Mouse (Mus musculus): Measurements from ENCODE around the gene Ppp1r12c. TPM values are rescaled to one million over a fixed set of nuclear protein-coding genes. Genes with fewer than 3 reads are reported as not detected.
A peak's percentile ranks its signal among the peaks of the same experiment; 100 is the strongest.

Gene Ppp1r12c
- polyA plus RNA-seq, 1 experiment from 2014 or later, result 40.9 TPM

GRCm38 (mm10) chr7:4492284-4493224 is 8.9 kb downstream of the Ppp1r12c start:
- WGBS, result 76% methylated on average over 13 of the region's 13 CpGs
- Histone ChIP-seq H3K9ac (ENCODE audit: low read length) (no peak overlapping the region), H3K27me3 (ENCODE audit: control insufficient read depth, insufficient read depth, low read length) (no peaks in the 10 kb centered on the region), H3K36me3 (ENCODE audit: control insufficient read depth, insufficient read depth, low read length) (peaks cover 6% of the 10 kb centered on the region), H3K4me2 (ENCODE audit: low read depth, severe bottlenecking) (no peak overlapping the region), H3K4me3 (ENCODE audit: low read depth, low read length) (no peak overlapping the region), H3K4me1 (ENCODE audit: control insufficient read depth, insufficient read depth, low read length) (no peaks in the 10 kb centered on the region), H3K9me3 (ENCODE audit: control insufficient read depth, low read length) (no peaks in the 10 kb centered on the region), H3K27ac (replicated peaks; ENCODE audit: low read depth, low read length) (no peak overlapping the region)
- DNase-seq (ENCODE audit: low spot score) (no peak), ATAC-seq (ENCODE audit: insufficient number of reproducible peaks, low FRiP score, low TSS enrichment, low read depth) (peak; percentile 35; the same call in 1 of the 2 replicates)

- Histone ChIP-seq H3K4me3 (ENCODE audit: low read depth, low read length) (no peak overlapping the region), H3K4me2 (ENCODE audit: low read depth, severe bottlenecking) (no peak overlapping the region), H3K36me3 (ENCODE audit: control insufficient read depth, insufficient read depth, low read length) (peaks cover 3% of the 10 kb centered on the region), H3K9ac (ENCODE audit: low read length) (no peak overlapping the region), H3K9me3 (ENCODE audit: control insufficient read depth, low read length) (no peaks in the 10 kb centered on the region), H3K27me3 (ENCODE audit: control insufficient read depth, insufficient read depth, low read length) (no peaks in the 10 kb centered on the region), H3K27ac (replicated peaks; ENCODE audit: low read depth, low read length) (no peak overlapping the region), H3K4me1 (ENCODE audit: control insufficient read depth, insufficient read depth, low read length) (no peaks in the 10 kb centered on the region)
- 90% methylated on average over 6 of the region's 6 CpGs for WGBS
- DNase-seq (ENCODE audit: low spot score) (no peak), ATAC-seq (ENCODE audit: insufficient number of reproducible peaks, low FRiP score, low TSS enrichment, low read depth) (no peak)
These were observed 10.2 kb downstream of the Ppp1r12c start for GRCm38 (mm10) chr7:4491308-4491707.

GRCm38 (mm10) chr7:4482281-4482680 is 19.2 kb downstream of the Ppp1r12c start:
- ATAC-seq (ENCODE audit: insufficient number of reproducible peaks, low FRiP score, low TSS enrichment, low read depth), result no peak
- H3K9me3 ChIP-seq (ENCODE audit: control insufficient read depth, low read length), result no peaks in the 10 kb centered on the region
- DNase-seq (ENCODE audit: low spot score), result no peak
- H3K27me3 ChIP-seq (ENCODE audit: control insufficient read depth, insufficient read depth, low read length), result no peaks in the 10 kb centered on the region
- peaks cover 6% of the 10 kb centered on the region; the same call in 1 of the 2 replicates for H3K4me1 ChIP-seq (ENCODE audit: control insufficient read depth, insufficient read depth, low read length)
- 87% methylated on average over 12 of the region's 12 CpGs for WGBS
- H3K4me3 ChIP-seq (ENCODE audit: low read depth, low read length), result no peak overlapping the region
- H3K4me2 ChIP-seq (ENCODE audit: low read depth, severe bottlenecking), result no peak overlapping the region
- no peak overlapping the region for H3K27ac ChIP-seq (replicated peaks; ENCODE audit: low read depth, low read length)
- H3K36me3 ChIP-seq (ENCODE audit: control insufficient read depth, insufficient read depth, low read length), result peaks cover 22% of the 10 kb centered on the region
- H3K9ac ChIP-seq (ENCODE audit: low read length), result no peak overlapping the region

GRCm38 (mm10) chr7:4479674-4480073 is 21.8 kb downstream of the Ppp1r12c start:
- peak; percentile 61 for DNase-seq (ENCODE audit: low spot score)
- 0 out of 2 replicates have a peak, but pooled peaks cover 2% of the 10 kb centered on the region for H3K27me3 ChIP-seq (ENCODE audit: control insufficient read depth, insufficient read depth, low read length)
- no peak overlapping the region for H3K4me2 ChIP-seq (ENCODE audit: low read depth, severe bottlenecking)
- peaks cover 18% of the 10 kb centered on the region for H3K36me3 ChIP-seq (ENCODE audit: control insufficient read depth, insufficient read depth, low read length)
- H3K4me3 ChIP-seq (ENCODE audit: low read depth, low read length), result no peak overlapping the region
- H3K27ac ChIP-seq (replicated peaks; ENCODE audit: low read depth, low read length), result no peak overlapping the region
- peaks cover 6% of the 10 kb centered on the region; the same call in 1 of the 2 replicates for H3K4me1 ChIP-seq (ENCODE audit: control insufficient read depth, insufficient read depth, low read length)
- WGBS, result 25% methylated on average over 6 of the region's 6 CpGs
- H3K9me3 ChIP-seq (ENCODE audit: control insufficient read depth, low read length), result no peaks in the 10 kb centered on the region
- ATAC-seq (ENCODE audit: insufficient number of reproducible peaks, low FRiP score, low TSS enrichment, low read depth), result no peak
- H3K9ac ChIP-seq (ENCODE audit: low read length), result no peak overlapping the region

GRCm38 (mm10) chr7:4478796-4479291 is 22.6 kb downstream of the Ppp1r12c start:
- H3K4me1 ChIP-seq (ENCODE audit: control insufficient read depth, insufficient read depth, low read length), result peaks cover 6% of the 10 kb centered on the region; the same call in 1 of the 2 replicates
- DNase-seq (ENCODE audit: low spot score) (peak; percentile 32), ATAC-seq (ENCODE audit: insufficient number of reproducible peaks, low FRiP score, low TSS enrichment, low read depth) (no peak)
- 1% methylated on average over 16 of the region's 16 CpGs for WGBS
- H3K9me3 ChIP-seq (ENCODE audit: control insufficient read depth, low read length), result no peaks in the 10 kb centered on the region
- peak overlapping the region; percentile 47 for H3K4me3 ChIP-seq (ENCODE audit: low read depth, low read length)
- peak overlapping the region; percentile 72 for H3K9ac ChIP-seq (ENCODE audit: low read length)
- H3K27me3 ChIP-seq (ENCODE audit: control insufficient read depth, insufficient read depth, low read length), result peaks cover 4% of the 10 kb centered on the region; the same call in 1 of the 2 replicates
- peak overlapping the region; percentile 74 for H3K4me2 ChIP-seq (ENCODE audit: low read depth, severe bottlenecking)
- peaks cover 11% of the 10 kb centered on the region for H3K36me3 ChIP-seq (ENCODE audit: control insufficient read depth, insufficient read depth, low read length)
- H3K27ac ChIP-seq (replicated peaks; ENCODE audit: low read depth, low read length), result peak overlapping the region; percentile 68

GRCm38 (mm10) chr7:4478021-4478795 is 23.3 kb downstream of the Ppp1r12c start:
- H3K9ac ChIP-seq (ENCODE audit: low read length), result peak overlapping the region; percentile 72
- peak overlapping the region; percentile 74 for H3K4me2 ChIP-seq (ENCODE audit: low read depth, severe bottlenecking)
- H3K27me3 ChIP-seq (ENCODE audit: control insufficient read depth, insufficient read depth, low read length), result peaks cover 7% of the 10 kb centered on the region
- ATAC-seq (ENCODE audit: insufficient number of reproducible peaks, low FRiP score, low TSS enrichment, low read depth) (peak; percentile 95), DNase-seq (ENCODE audit: low spot score) (peak; percentile 88)
- H3K36me3 ChIP-seq (ENCODE audit: control insufficient read depth, insufficient read depth, low read length), result peaks cover 8% of the 10 kb centered on the region
- H3K4me1 ChIP-seq (ENCODE audit: control insufficient read depth, insufficient read depth, low read length), result peaks cover 6% of the 10 kb centered on the region; the same call in 1 of the 2 replicates
- no peaks in the 10 kb centered on the region for H3K9me3 ChIP-seq (ENCODE audit: control insufficient read depth, low read length)
- H3K27ac ChIP-seq (replicated peaks; ENCODE audit: low read depth, low read length), result peak overlapping the region; percentile 90
- WGBS, result under 1% methylated on average over 39 of the region's 39 CpGs
- peak overlapping the region; percentile 47 for H3K4me3 ChIP-seq (ENCODE audit: low read depth, low read length)

- Histone ChIP-seq H3K4me1 (ENCODE audit: control insufficient read depth, insufficient read depth, low read length) (peaks cover 9% of the 10 kb centered on the region), H3K4me2 (ENCODE audit: low read depth, severe bottlenecking) (no peak overlapping the region), H3K27me3 (ENCODE audit: control insufficient read depth, insufficient read depth, low read length) (peaks cover 35% of the 10 kb centered on the region), H3K36me3 (ENCODE audit: control insufficient read depth, insufficient read depth, low read length) (no peaks in the 10 kb centered on the region), H3K9ac (ENCODE audit: low read length) (no peak overlapping the region), H3K9me3 (ENCODE audit: control insufficient read depth, low read length) (no peaks in the 10 kb centered on the region), H3K4me3 (ENCODE audit: low read depth, low read length) (no peak overlapping the region), H3K27ac (replicated peaks; ENCODE audit: low read depth, low read length) (no peak overlapping the region)
- DNase-seq (ENCODE audit: low spot score), result no peak
- ATAC-seq (ENCODE audit: insufficient number of reproducible peaks, low FRiP score, low TSS enrichment, low read depth), result no peak
- 6% methylated on average over 18 of the region's 19 CpGs for WGBS
These were observed 27.5 kb downstream of the Ppp1r12c start for GRCm38 (mm10) chr7:4473940-4474339.

GRCm38 (mm10) chr7:4471179-4471555 is 30.3 kb downstream of the Ppp1r12c start:
- under 1% methylated on average over 24 of the region's 24 CpGs for WGBS
- ATAC-seq (ENCODE audit: insufficient number of reproducible peaks, low FRiP score, low TSS enrichment, low read depth) (peak; percentile 70; the same call in 1 of the 2 replicates), DNase-seq (ENCODE audit: low spot score) (peak; percentile 85)
- Histone ChIP-seq H3K36me3 (ENCODE audit: control insufficient read depth, insufficient read depth, low read length) (no peaks in the 10 kb centered on the region), H3K9me3 (ENCODE audit: control insufficient read depth, low read length) (no peaks in the 10 kb centered on the region), H3K9ac (ENCODE audit: low read length) (peak overlapping the region; percentile 22; the same call in 1 of the 2 replicates), H3K27me3 (ENCODE audit: control insufficient read depth, insufficient read depth, low read length) (peaks cover 35% of the 10 kb centered on the region), H3K4me3 (ENCODE audit: low read depth, low read length) (peak overlapping the region; percentile 23), H3K4me2 (ENCODE audit: low read depth, severe bottlenecking) (peak overlapping the region; percentile 54), H3K27ac (replicated peaks; ENCODE audit: low read depth, low read length) (no peak overlapping the region), H3K4me1 (ENCODE audit: control insufficient read depth, insufficient read depth, low read length) (peaks cover 3% of the 10 kb centered on the region; the same call in 1 of the 2 replicates)
